Mouse (Mus musculus): Measurements from ENCODE around the gene Col4a5. TPM values are rescaled to one million over a fixed set of nuclear protein-coding genes. Genes with fewer than 3 reads are reported as not detected.

The Col4a5 gene
- polyA plus RNA-seq, 1 experiment, result 1.4 TPM

DNA sequence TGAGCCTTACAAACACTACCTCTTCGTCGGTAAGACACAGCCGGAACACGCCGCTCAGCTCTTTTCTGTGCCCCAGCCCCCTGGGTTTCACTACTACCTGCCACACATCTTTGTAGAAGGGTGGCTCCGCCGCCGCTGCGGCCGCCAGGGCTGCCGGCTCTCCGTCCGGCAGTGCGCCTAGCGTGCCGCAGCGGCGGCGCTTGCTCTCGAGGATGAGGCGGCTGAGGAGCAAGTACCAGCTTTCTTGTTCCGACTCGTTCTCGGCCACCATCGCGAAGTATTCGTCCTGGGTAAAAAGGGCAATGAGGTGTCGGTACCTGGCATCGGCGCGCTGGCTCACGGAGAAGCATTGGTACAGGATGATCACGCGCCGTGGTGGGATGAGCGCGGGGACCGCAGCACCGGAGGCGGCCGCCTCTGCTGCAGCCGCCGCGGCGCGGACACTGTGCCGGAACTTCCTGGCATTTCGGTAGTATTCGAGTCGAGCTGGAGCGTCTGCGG is 249.3 kb downstream of the Col4a5 start:
- H3K27me3 ChIP-seq (ENCODE audit: control insufficient read depth, insufficient read depth, low read length), result no peaks in the 10 kb centered on the region; the same call in 1 of the 2 replicates
- TF ChIP-seq CTCF (IDR thresholded peaks at IDR 0.05; ENCODE audit: borderline replicate concordance, control insufficient read depth, extremely low read depth, insufficient read depth, low read length, poor library complexity), result no peak
- WGBS, result 3% methylated on average over 36 of the region's 52 CpGs
- H3K36me3 ChIP-seq (ENCODE audit: control insufficient read depth, insufficient read depth, low read length), result no peaks in the 10 kb centered on the region
- DNase-seq, result no peak
- no peak overlapping the region for H3K27ac ChIP-seq (ENCODE audit: control insufficient read depth, insufficient read depth, low read length)
- no peaks in the 10 kb centered on the region for H3K4me1 ChIP-seq (replicated peaks; ENCODE audit: control insufficient read depth, insufficient read depth, low read length)
- no peak overlapping the region for H3K4me3 ChIP-seq (ENCODE audit: control insufficient read depth, insufficient read depth, low read length)

DNA sequence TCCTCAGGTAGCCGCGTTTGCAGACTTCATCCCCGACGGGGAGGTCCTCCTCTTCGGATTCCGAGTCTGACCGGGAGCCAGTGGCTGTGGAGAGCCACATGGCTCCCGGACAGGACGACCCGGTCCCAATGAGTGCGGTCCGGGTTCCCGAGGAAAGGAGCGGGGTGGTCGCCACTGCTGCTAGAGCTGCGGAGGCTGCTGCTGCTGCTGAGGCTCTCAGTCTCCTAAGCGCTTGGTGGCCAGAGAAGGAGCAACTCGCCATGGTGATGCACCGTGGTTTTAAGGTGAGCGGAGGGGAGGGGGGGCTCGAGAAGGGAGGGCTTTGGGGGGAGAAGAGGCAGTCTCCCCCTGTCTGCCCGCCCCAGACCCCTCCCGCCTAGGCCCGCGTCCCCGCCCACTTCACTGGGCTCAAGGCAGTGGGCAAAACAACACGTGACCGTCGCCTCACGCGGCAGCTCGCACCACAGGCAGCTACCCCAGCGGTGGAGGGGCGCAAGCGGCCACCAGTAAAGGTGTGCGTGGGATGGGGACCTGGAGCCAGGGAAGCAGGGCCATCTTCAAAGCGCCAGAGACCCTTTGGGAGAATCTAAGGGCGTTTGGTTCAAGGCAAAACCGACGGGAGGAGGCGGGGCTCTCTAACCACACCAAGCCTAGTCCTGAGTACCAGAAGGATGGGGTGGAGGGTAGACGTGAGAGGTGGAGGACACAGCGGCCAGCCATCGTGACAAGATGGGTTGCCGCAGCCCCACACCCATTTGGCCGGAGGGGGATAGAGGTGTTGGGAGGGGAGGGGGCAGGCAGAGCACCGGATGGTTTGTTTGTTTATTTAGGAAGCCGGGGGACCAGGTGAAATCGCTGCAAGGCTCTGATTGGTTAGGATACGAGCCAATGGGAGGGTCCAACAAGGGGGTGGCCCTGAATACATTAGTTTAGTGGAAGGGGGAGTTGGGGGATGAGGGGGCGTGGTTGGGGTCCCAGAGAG is 250.0 kb downstream of the Col4a5 start, which contains the start of gene Irs4:
Gene Irs4 (minus strand): TSS at position 327 of the 982 bp plus-strand sequence.
- Histone ChIP-seq H3K4me3 (ENCODE audit: control insufficient read depth, insufficient read depth, low read length) (no peak within 1 kb of the TSS), H3K27me3 (ENCODE audit: control insufficient read depth, insufficient read depth, low read length) (no peaks in the 10 kb centered on the region; the same call in 1 of the 2 replicates), H3K4me1 (replicated peaks; ENCODE audit: control insufficient read depth, insufficient read depth, low read length) (no peaks in the 10 kb centered on the region), H3K36me3 (ENCODE audit: control insufficient read depth, insufficient read depth, low read length) (no peaks in the 10 kb centered on the region), H3K27ac (ENCODE audit: control insufficient read depth, insufficient read depth, low read length) (no peak within 1 kb of the TSS)
- WGBS, result 6% methylated on average over 41 of the region's 51 CpGs
- no peak for DNase-seq
- TF ChIP-seq CTCF (IDR thresholded peaks at IDR 0.05; ENCODE audit: borderline replicate concordance, control insufficient read depth, extremely low read depth, insufficient read depth, low read length, poor library complexity) (no peak), POLR2A (IDR thresholded peaks at IDR 0.05; ENCODE audit: control insufficient read depth, extremely low read depth, insufficient read depth, low read length, poor library complexity) (no peak)

DNA sequence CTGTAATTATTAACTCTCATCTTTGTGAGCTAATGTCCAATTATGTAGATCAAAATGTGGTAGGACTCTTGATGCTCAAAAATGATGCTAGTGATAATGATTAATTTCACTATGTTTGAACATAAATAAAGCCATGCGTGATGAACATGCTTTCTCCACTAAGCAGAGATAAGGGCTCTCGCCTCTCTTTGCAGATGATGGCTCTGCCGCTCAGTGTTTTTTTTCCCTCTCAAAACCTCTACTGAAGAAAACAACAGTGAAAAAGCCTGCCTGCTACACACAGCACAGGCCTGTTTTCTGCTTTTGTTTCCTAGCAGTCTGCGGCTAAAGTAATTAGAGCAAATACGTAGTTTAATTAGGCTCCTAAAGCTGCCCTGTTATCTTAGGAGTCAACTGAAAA is 254.4 kb downstream of the Col4a5 start:
- 94% methylated on average over 5 of the region's 5 CpGs for WGBS
- H3K4me3 ChIP-seq (ENCODE audit: control insufficient read depth, insufficient read depth, low read length), result no peak overlapping the region
- no peaks in the 10 kb centered on the region for H3K36me3 ChIP-seq (ENCODE audit: control insufficient read depth, insufficient read depth, low read length)
- no peak for DNase-seq
- H3K27me3 ChIP-seq (ENCODE audit: control insufficient read depth, insufficient read depth, low read length), result no peaks in the 10 kb centered on the region; the same call in 1 of the 2 replicates
- H3K4me1 ChIP-seq (replicated peaks; ENCODE audit: control insufficient read depth, insufficient read depth, low read length), result no peaks in the 10 kb centered on the region
- H3K27ac ChIP-seq (ENCODE audit: control insufficient read depth, insufficient read depth, low read length), result no peak overlapping the region
- TF ChIP-seq CTCF (IDR thresholded peaks at IDR 0.05; ENCODE audit: borderline replicate concordance, control insufficient read depth, extremely low read depth, insufficient read depth, low read length, poor library complexity), result no peak
- no peak for TF ChIP-seq POLR2A (IDR thresholded peaks at IDR 0.05; ENCODE audit: control insufficient read depth, extremely low read depth, insufficient read depth, low read length, poor library complexity)

Other genes with a start within 250 kb of the Col4a5 start
- gene Col4a6, start 1.3 kb upstream of the Col4a5 start, polyA plus RNA-seq (2012; rRNA removed), result 0.32 and 0.36 TPM in 2 replicates
- gene Irs4, start 249.9 kb downstream of the Col4a5 start, polyA plus RNA-seq (2012; rRNA removed), result not detected in 2 replicates

Data from thymus, adult 2 months (tissue).